Mouse (Mus musculus): ENCODE data around the gene Celsr1. TPM values are rescaled to one million over a fixed set of nuclear protein-coding genes. Genes with fewer than 3 reads are reported as not detected.

Gene Celsr1
- total RNA-seq (2014; rRNA removed; ENCODE audit: low replicate concordance) (17.4 and 18.0 TPM in 2 replicates), polyA plus RNA-seq (2015; fragmentation: Nextera tagmentation; extraction: Ambion mirVana) (0.80 and 0.97 TPM in 2 replicates)

DNA sequence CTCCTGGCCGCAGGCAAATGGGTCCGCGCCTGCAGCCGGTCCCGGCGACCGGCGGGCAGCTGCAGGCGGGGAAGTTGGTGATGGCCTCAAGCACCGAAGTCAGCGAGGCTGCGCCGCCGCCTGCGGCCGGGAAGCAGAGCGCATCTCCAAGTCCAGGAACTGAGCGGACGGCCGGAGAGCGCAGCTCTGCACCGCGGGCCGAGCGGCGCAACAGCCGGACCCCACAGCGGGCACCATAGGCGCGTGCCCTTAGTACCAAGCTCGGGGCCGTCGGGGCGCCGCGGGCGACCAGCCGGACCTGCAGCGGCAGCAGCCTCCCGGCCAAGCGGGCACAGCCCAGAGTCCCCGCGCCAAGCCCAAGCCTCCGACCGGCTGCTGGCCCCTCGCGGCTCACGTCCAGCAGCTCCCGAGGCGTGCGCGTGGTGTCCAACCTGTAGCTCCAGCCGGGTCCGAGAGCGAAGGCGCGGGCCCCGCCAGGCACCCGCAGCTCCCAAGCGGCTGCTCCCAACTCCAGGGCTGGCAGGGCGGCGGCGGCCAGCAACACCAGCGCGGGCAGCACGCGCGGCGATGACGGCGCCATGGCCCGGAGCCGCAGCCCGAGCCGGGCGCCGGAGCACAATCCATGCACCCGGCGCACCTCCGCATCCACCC lies at the start of gene Celsr1:
Gene Celsr1 (minus strand): TSS at position 587 of the 651 bp plus-strand sequence.
- Histone ChIP-seq H3K9ac (replicated peaks; ENCODE audit: low read depth, low read length) (peak within 1 kb of the TSS; percentile 50), H3K9me3 (replicated peaks; ENCODE audit: control insufficient read depth, low read length) (no peaks in the 10 kb centered on the region), H3K4me2 (ENCODE audit: low read depth, low read length) (peak within 1 kb of the TSS; percentile 92), H3K36me3 (replicated peaks; ENCODE audit: control insufficient read depth, insufficient read depth, low read length) (peaks cover 6% of the 10 kb centered on the region; the same call in 1 of the 2 replicates), H3K4me1 (ENCODE audit: control insufficient read depth, insufficient read depth) (peaks cover 10% of the 10 kb centered on the region; the same call in 1 of the 2 replicates), H3K27me3 (ENCODE audit: control insufficient read depth, insufficient read depth, low read length) (peaks cover 17% of the 10 kb centered on the region), H3K27ac (ENCODE audit: low read depth) (peak within 1 kb of the TSS; percentile 39), H3K4me3 (ENCODE audit: low read depth, low read length) (peak within 1 kb of the TSS; percentile 65)
- 0% methylated on average over 61 of the region's 80 CpGs for WGBS
- TF ChIP-seq EP300 (IDR thresholded peaks at IDR 0.05; ENCODE audit: low read depth): no peak
- peak; percentile 24; the same call in 1 of the 2 replicates for TF ChIP-seq CTCF (IDR thresholded peaks at IDR 0.05; ENCODE audit: low read depth)
- peak; percentile 33 for DNase-seq (ENCODE audit: low spot score)
- peak; percentile 49 for ATAC-seq (ENCODE audit: insufficient read depth, low read depth)

DNA sequence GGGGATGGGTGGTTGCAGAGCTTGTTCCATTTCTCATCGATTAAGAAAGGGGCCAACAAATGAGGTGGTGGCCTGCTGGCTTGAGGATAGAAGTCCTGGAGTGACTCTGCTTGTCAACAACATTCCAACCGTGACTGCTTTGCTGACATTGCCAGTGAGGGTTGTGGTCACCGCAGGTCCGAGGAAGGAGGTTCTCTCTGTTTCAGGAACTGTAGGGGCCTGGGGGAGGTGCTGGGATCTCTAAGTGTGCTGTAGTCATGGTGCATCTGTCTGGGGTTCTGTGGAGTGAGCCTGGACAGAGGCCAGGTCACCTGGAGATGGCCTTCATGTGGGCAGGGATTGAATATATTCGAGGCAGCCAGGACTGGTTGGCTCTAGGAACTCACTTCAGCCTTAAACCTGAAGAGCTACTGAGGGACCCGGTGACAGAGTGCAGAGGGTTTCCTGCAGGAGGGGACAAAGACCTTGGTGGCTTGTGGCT lies 49.7 kb upstream of the Celsr1 start:
- H3K4me1 ChIP-seq (ENCODE audit: control insufficient read depth, insufficient read depth): peaks cover 92% of the 10 kb centered on the region
- peak overlapping the region; percentile 27 for H3K4me2 ChIP-seq (ENCODE audit: low read depth, low read length)
- ATAC-seq (ENCODE audit: insufficient read depth, low read depth): peak; percentile 59
- H3K27ac ChIP-seq (ENCODE audit: low read depth): peak overlapping the region; percentile 88
- 0 out of 2 replicates have a peak overlapping the region, but pooled peaks have one; percentile 22 for H3K9ac ChIP-seq (replicated peaks; ENCODE audit: low read depth, low read length)
- no peak overlapping the region for H3K4me3 ChIP-seq (ENCODE audit: low read depth, low read length)
- WGBS: 6% methylated on average over 6 of the region's 6 CpGs
- H3K9me3 ChIP-seq (replicated peaks; ENCODE audit: control insufficient read depth, low read length): no peaks in the 10 kb centered on the region
- no peaks in the 10 kb centered on the region for H3K36me3 ChIP-seq (replicated peaks; ENCODE audit: control insufficient read depth, insufficient read depth, low read length)
- DNase-seq (ENCODE audit: low spot score): peak; percentile 69
- no peaks in the 10 kb centered on the region for H3K27me3 ChIP-seq (ENCODE audit: control insufficient read depth, insufficient read depth, low read length)
- no peak for TF ChIP-seq CTCF (IDR thresholded peaks at IDR 0.05; ENCODE audit: low read depth)
- TF ChIP-seq EP300 (IDR thresholded peaks at IDR 0.05; ENCODE audit: low read depth): peak; percentile 73; the same call in 1 of the 2 replicates

DNA sequence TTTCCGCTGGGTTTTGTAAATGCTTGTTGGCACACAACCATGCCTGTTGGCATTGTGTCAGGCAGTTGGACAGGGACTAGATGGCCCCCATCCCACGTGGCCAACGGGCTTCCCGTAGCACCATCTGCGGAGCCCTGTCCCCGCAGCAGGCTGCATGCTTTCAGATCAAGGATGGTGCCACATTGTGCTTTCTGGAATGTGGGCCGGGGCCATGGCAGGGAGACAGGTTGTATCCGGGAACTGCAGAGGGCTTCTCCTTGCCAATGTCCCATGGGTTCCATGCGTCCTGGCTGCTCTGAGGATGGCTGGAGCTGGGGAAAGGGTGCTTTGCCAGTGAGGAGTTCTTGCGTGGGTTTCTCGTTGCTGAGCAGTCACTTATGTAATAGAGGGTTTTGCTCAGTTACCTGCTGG lies 49.0 kb upstream of the Celsr1 start:
- Histone ChIP-seq H3K9me3 (replicated peaks; ENCODE audit: control insufficient read depth, low read length) (no peaks in the 10 kb centered on the region), H3K9ac (replicated peaks; ENCODE audit: low read depth, low read length) (0 out of 2 replicates have a peak overlapping the region, but pooled peaks have one; percentile 22), H3K4me3 (ENCODE audit: low read depth, low read length) (no peak overlapping the region), H3K27ac (ENCODE audit: low read depth) (peak overlapping the region; percentile 88), H3K4me1 (ENCODE audit: control insufficient read depth, insufficient read depth) (peaks cover 92% of the 10 kb centered on the region), H3K27me3 (ENCODE audit: control insufficient read depth, insufficient read depth, low read length) (no peaks in the 10 kb centered on the region), H3K4me2 (ENCODE audit: low read depth, low read length) (peak overlapping the region; percentile 27; the same call in 1 of the 2 replicates), H3K36me3 (replicated peaks; ENCODE audit: control insufficient read depth, insufficient read depth, low read length) (no peaks in the 10 kb centered on the region)
- DNase-seq (ENCODE audit: low spot score): no peak
- TF ChIP-seq EP300 (IDR thresholded peaks at IDR 0.05; ENCODE audit: low read depth): no peak
- no peak for TF ChIP-seq CTCF (IDR thresholded peaks at IDR 0.05; ENCODE audit: low read depth)
- ATAC-seq (ENCODE audit: insufficient read depth, low read depth): no peak
- 43% methylated on average over 11 of the region's 11 CpGs for WGBS

DNA sequence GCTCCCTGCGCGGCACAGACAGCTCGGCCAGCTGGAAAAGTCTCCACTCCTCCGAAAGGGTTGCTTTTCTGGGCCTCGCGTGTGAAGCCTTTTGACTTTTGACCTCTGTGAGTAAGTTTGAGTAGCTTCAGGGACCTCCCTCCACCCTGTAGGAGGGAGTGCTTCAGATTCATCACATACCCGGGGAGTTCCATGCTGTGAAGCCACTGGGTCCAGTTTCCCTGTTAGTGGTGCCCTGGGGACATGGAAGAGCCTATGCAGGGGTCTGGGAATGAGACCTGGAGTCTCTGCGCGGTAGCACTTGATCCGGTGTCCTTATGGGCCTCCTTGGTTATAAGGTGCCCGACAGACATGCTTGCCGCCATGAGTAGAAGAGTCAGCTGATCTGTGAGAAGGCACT lies 48.1 kb upstream of the Celsr1 start:
- 0 out of 2 replicates have a peak overlapping the region, but pooled peaks have one; percentile 88 for H3K27ac ChIP-seq (ENCODE audit: low read depth)
- no peak overlapping the region for H3K4me3 ChIP-seq (ENCODE audit: low read depth, low read length)
- H3K4me1 ChIP-seq (ENCODE audit: control insufficient read depth, insufficient read depth): peaks cover 84% of the 10 kb centered on the region
- no peaks in the 10 kb centered on the region for H3K36me3 ChIP-seq (replicated peaks; ENCODE audit: control insufficient read depth, insufficient read depth, low read length)
- H3K9me3 ChIP-seq (replicated peaks; ENCODE audit: control insufficient read depth, low read length): no peaks in the 10 kb centered on the region
- H3K4me2 ChIP-seq (ENCODE audit: low read depth, low read length): no peak overlapping the region
- DNase-seq (ENCODE audit: low spot score) (no peak), ATAC-seq (ENCODE audit: insufficient read depth, low read depth) (no peak)
- H3K9ac ChIP-seq (replicated peaks; ENCODE audit: low read depth, low read length): no peak overlapping the region
- TF ChIP-seq EP300 (IDR thresholded peaks at IDR 0.05; ENCODE audit: low read depth) (no peak), CTCF (IDR thresholded peaks at IDR 0.05; ENCODE audit: low read depth) (no peak)
- H3K27me3 ChIP-seq (ENCODE audit: control insufficient read depth, insufficient read depth, low read length): no peaks in the 10 kb centered on the region
- WGBS: 71% methylated on average over 12 of the region's 12 CpGs

DNA sequence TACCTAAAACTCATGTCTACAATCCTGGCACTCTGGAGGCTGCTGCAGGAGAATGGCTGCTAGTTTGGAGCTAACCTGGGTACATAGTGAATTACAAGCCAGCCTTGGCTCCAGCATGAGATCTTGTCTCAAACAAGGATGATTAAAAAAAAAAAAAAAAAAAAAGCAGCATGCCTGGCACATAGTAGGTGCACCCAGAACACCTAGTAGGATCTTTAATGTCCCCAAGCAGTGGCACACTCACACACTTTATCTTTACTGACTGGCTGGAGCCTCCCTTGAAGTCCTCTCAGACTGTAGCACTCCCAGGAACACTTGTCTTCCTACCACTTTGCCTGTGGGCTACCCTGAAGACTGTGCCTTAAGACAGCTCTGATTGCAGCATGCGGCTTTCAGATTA lies 46.8 kb upstream of the Celsr1 start:
- ATAC-seq (ENCODE audit: insufficient read depth, low read depth) (no peak), DNase-seq (ENCODE audit: low spot score) (no peak)
- no peak overlapping the region for H3K4me2 ChIP-seq (ENCODE audit: low read depth, low read length)
- no peaks in the 10 kb centered on the region for H3K9me3 ChIP-seq (replicated peaks; ENCODE audit: control insufficient read depth, low read length)
- H3K36me3 ChIP-seq (replicated peaks; ENCODE audit: control insufficient read depth, insufficient read depth, low read length): no peaks in the 10 kb centered on the region
- 90% methylated on average over 1 of the region's 1 CpGs for WGBS
- no peaks in the 10 kb centered on the region for H3K27me3 ChIP-seq (ENCODE audit: control insufficient read depth, insufficient read depth, low read length)
- no peak overlapping the region for H3K9ac ChIP-seq (replicated peaks; ENCODE audit: low read depth, low read length)
- no peak overlapping the region for H3K27ac ChIP-seq (ENCODE audit: low read depth)
- H3K4me1 ChIP-seq (ENCODE audit: control insufficient read depth, insufficient read depth): peaks cover 78% of the 10 kb centered on the region
- TF ChIP-seq CTCF (IDR thresholded peaks at IDR 0.05; ENCODE audit: low read depth): no peak
- no peak for TF ChIP-seq EP300 (IDR thresholded peaks at IDR 0.05; ENCODE audit: low read depth)
- no peak overlapping the region for H3K4me3 ChIP-seq (ENCODE audit: low read depth, low read length)

All from heart, postnatal 0 days (tissue).